Mouse (Mus musculus) heart, postnatal 0 days (tissue): ENCODE measurements around the gene Helt.

Experiments
- CTCF ChIP-seq: IDR thresholded peaks from 2 replicates; pipeline ENCODE4 v1.5.1; 2016; ENCODE audit warnings: antibody characterized with exemption, control low read depth, low read depth
- EP300 ChIP-seq: IDR thresholded peaks from 2 replicates; pipeline ENCODE4 v1.6.1; 2016; ENCODE audit warnings: antibody characterized with exemption, low read depth

- no peak for TF ChIP-seq CTCF
- TF ChIP-seq EP300, result no peak
Measured at GRCm38 (mm10) chr8:46270147-46270546, 24.3 kb downstream of the Helt start.
